Mouse (Mus musculus) cerebellum, adult 2 months (tissue): ENCODE measurements around the gene 1810010D01Rik.

ENCODE experiments used
- CTCF ChIP-seq: fragments of 200-500 bp; IDR thresholded peaks from 2 replicates; pipeline ENCODE4 v1.5.1; 2011; ENCODE audit warnings: low read depth, mild to moderate bottlenecking, control low read depth, low read length, moderate library complexity, borderline replicate concordance; ENCODE audit not compliant: insufficient read depth
- POLR2A ChIP-seq: fragments of 200-500 bp; IDR thresholded peaks from 2 replicates; pipeline ENCODE4 v1.6.1; 2011; ENCODE audit warnings: low read length, control low read depth, borderline replicate concordance; ENCODE audit not compliant: insufficient read depth

DNA sequence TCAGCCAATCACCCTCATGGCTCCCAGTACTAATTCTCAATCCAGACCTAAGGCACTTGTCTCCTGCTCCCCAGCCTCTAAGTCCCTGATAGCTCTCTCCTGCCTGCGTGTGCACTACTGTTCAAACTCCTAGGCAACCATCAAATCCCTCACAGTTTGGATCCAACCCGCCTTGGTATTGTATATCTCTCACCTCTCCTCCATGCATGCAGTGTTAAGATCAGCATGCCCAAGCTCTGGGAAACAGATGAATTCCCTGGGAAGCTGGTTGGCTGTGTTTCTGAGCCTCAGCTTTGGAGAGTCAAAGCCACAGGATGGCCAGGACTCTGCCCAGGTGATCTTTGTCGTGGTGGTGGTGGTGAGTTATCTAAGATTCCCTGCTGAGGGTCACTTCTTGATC is 10.2 kb downstream of the 1810010D01Rik start:
- no peak for TF ChIP-seq CTCF
- TF ChIP-seq POLR2A, result no peak
